Mouse (Mus musculus) liver, adult 2 months (tissue): ENCODE data around the gene Stac. TPM values are rescaled to one million over a fixed set of nuclear protein-coding genes. Genes with fewer than 3 reads are reported as not detected.

Experiments used
- DNase-seq: peaks from one replicate; pipeline ENCODE4 v3.0.0-alpha.2; 2011; ENCODE audit warnings: low read depth, low spot score; ENCODE audit errors: extremely low read depth
- H3K27ac ChIP-seq: fragments of 200-500 bp; replicated peaks from 2 replicates; pipeline ENCODE4 v1.5.1; 2012; ENCODE audit warnings: low read depth, mild to moderate bottlenecking, control low read depth, inconsistent platforms, low read length; ENCODE audit not compliant: insufficient read depth
- H3K27me3 ChIP-seq: fragments of 200-500 bp; 2 replicates; pipeline ENCODE4 v1.6.1; 2012; ENCODE audit warnings: mild to moderate bottlenecking, moderate library complexity, low read length, inconsistent platforms; ENCODE audit not compliant: control insufficient read depth, insufficient read depth
- H3K36me3 ChIP-seq: fragments of 200-500 bp; 2 replicates; pipeline ENCODE4 v1.6.1; 2012; ENCODE audit warnings: low read length, inconsistent platforms; ENCODE audit not compliant: control insufficient read depth, insufficient read depth
- H3K4me1 ChIP-seq: fragments of 200-500 bp; 2 replicates; pipeline ENCODE4 v1.6.1; 2011; ENCODE audit warnings: low read length; ENCODE audit not compliant: control insufficient read depth, insufficient read depth
- H3K4me3 ChIP-seq: fragments of 200-500 bp; 2 replicates; pipeline ENCODE4 v1.5.1; 2011; ENCODE audit warnings: low read depth, mild to moderate bottlenecking, control low read depth, low read length, moderate library complexity; ENCODE audit not compliant: insufficient read depth
- H3K79me2 ChIP-seq: fragments of 200-500 bp; 2 replicates; pipeline ENCODE4 v1.6.1; 2012; ENCODE audit warnings: inconsistent platforms, mild to moderate bottlenecking, low read length, moderate library complexity; ENCODE audit not compliant: control insufficient read depth, insufficient read depth
- H3K9ac ChIP-seq: fragments of 200-500 bp; 2 replicates; pipeline ENCODE4 v1.6.1; 2012; ENCODE audit warnings: low read depth, mild to moderate bottlenecking, control low read depth, inconsistent platforms, low read length
- CTCF ChIP-seq: fragments of 200-500 bp; IDR thresholded peaks from 2 replicates; pipeline ENCODE4 v1.5.1; 2011; ENCODE audit warnings: low read depth, low read length, control low read depth
- POLR2A ChIP-seq: fragments of 200-500 bp; IDR thresholded peaks from 2 replicates; pipeline ENCODE4 v1.6.1; 2011; ENCODE audit warnings: low read length, control low read depth; ENCODE audit not compliant: insufficient read depth; ENCODE audit errors: extremely low read depth
- WGBS: fragments of 180-500 bp; shearing (Covaris S2); methylation state at CpG from one replicate; pipeline ENCODE4 v1.1.7; 2018; 5-methylcytosine and 5-hydroxymethylcytosine counted together
- polyA plus RNA-seq: library from polyadenylated mRNA; depleted of rRNA; stranded (reverse); fragments of >200 nt; gene quantifications from 2 replicates; pipeline ENCODE4 v1.2.3, GENCODE M21; 2012; rRNA removed
- total RNA-seq: library from RNA; depleted of rRNA; stranded (reverse); fragments of >200 nt; gene quantifications from 2 replicates; pipeline ENCODE4 v1.2.3, GENCODE M21; 2014; rRNA removed

The Stac gene
- total RNA-seq = not detected in 2 replicates
- polyA plus RNA-seq = 0.04 TPM in 1 of 2 replicates, not detected in the other

DNA sequence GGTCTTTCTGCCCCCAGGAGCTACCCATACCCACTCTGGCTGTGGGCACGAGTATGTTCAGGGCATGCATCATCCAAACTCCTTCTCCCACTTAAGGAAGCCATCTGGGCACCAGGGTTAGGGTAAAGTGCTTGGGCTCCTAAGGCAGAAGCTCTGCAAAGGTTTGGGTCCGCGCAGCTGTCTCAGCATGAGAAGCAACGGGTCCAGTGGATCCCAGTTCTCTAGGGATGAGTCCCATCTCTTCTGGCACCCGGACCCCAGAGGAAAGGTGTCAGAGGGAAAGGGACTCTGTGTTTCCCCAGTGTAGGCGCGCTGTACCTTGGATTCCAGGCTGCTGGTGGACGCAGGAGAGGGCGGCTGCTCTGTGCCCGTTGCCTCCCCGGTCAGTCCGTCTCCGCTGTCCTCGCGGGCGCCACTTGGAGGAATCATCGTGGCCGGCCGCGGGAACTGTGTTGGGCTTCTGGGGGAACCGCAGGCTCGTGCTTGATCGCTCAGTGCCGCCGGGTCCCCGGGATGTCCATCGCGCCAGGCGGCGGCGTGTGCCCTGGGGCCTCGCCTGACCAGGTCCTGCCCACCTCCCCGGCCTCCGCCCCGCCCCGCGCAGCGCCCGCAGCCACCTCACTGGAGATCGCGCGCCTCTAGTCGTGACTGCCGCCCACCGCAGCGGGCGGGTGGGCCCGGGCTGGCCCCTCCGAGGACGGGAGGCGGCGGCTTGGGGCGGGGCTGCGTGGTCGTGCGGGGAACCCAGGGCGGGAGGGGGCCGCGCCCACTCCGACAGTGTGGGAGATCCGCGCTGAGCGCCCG, at the start of gene Stac:
Gene Stac (minus strand): TSS at position 669 of the 804 bp plus-strand sequence.
- WGBS = 5% methylated on average over 61 of the region's 64 CpGs
- no peak for TF ChIP-seq POLR2A
- no peak for DNase-seq
- H3K79me2 ChIP-seq = no peaks in the 10 kb centered on the region
- H3K36me3 ChIP-seq = no peaks in the 10 kb centered on the region
- no peak within 1 kb of the TSS for H3K9ac ChIP-seq
- no peaks in the 10 kb centered on the region for H3K4me1 ChIP-seq
- H3K4me3 ChIP-seq = no peak within 1 kb of the TSS
- H3K27me3 ChIP-seq = peaks cover 13% of the 10 kb centered on the region; the same call in 1 of the 2 replicates
- no peak within 1 kb of the TSS for H3K27ac ChIP-seq

GRCm38 (mm10) chr9:111739431-111740245, 49.5 kb upstream of the Stac start:
- Histone ChIP-seq H3K9ac (no peak overlapping the region), H3K4me1 (peaks cover 14% of the 10 kb centered on the region), H3K27me3 (no peaks in the 10 kb centered on the region), H3K36me3 (no peaks in the 10 kb centered on the region), H3K79me2 (no peaks in the 10 kb centered on the region), H3K4me3 (no peak overlapping the region), H3K27ac (peak overlapping the region; percentile 55)
- TF ChIP-seq POLR2A (no peak), CTCF (no peak)
- peak; percentile 91 for DNase-seq
- WGBS = 27% methylated on average over 10 of the region's 10 CpGs

GRCm38 (mm10) chr9:111739026-111739425, 48.9 kb upstream of the Stac start:
- no peak for DNase-seq
- Histone ChIP-seq H3K4me3 (no peak overlapping the region), H3K27ac (no peak overlapping the region), H3K4me1 (peaks cover 14% of the 10 kb centered on the region), H3K9ac (no peak overlapping the region), H3K27me3 (no peaks in the 10 kb centered on the region), H3K79me2 (no peaks in the 10 kb centered on the region), H3K36me3 (no peaks in the 10 kb centered on the region)
- WGBS = 22% methylated on average over 3 of the region's 3 CpGs
- TF ChIP-seq CTCF = no peak
- TF ChIP-seq POLR2A = no peak

DNA sequence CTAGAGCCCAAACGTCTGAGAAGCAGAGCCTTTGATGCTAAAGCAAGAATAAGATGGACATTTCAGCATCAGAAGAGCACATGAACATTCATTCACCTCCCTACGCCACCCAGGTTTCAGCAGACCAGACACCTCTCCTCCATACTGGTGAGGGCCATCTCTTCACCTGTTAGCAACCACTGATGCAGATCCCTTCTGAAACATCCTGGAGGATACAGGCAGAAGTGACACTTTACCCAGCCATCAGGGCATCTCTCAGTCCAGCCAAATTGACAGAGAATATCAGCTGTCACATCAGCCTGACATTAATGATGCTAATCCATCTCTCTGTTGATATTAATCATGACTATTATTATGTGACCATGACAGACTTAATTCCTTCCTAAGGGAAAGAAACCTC, 47.6 kb upstream of the Stac start:
- Histone ChIP-seq H3K4me1 (peaks cover 14% of the 10 kb centered on the region), H3K27ac (no peak overlapping the region), H3K9ac (no peak overlapping the region), H3K79me2 (no peaks in the 10 kb centered on the region), H3K36me3 (no peaks in the 10 kb centered on the region), H3K4me3 (no peak overlapping the region), H3K27me3 (no peaks in the 10 kb centered on the region)
- WGBS = 84% methylated on average over 2 of the region's 2 CpGs
- TF ChIP-seq CTCF (no peak), POLR2A (no peak)
- DNase-seq = no peak

GRCm38 (mm10) chr9:111735931-111736330, 45.8 kb upstream of the Stac start:
- Histone ChIP-seq H3K27ac (no peak overlapping the region), H3K4me1 (peaks cover 14% of the 10 kb centered on the region), H3K79me2 (no peaks in the 10 kb centered on the region), H3K27me3 (no peaks in the 10 kb centered on the region), H3K4me3 (no peak overlapping the region), H3K36me3 (no peaks in the 10 kb centered on the region), H3K9ac (no peak overlapping the region)
- DNase-seq = no peak
- TF ChIP-seq POLR2A (no peak), CTCF (no peak)
- WGBS = 90% methylated on average over 3 of the region's 3 CpGs
